Mouse (Mus musculus): ENCODE results near the gene A630076J17Rik.

The A630076J17Rik gene

GRCm38 (mm10) chr3:107229822-107230221 lies 592 bp upstream of the A630076J17Rik start:
- DNase-seq (ENCODE audit: low spot score): no peak

- no peak for DNase-seq (ENCODE audit: low spot score)
Observed at GRCm38 (mm10) chr3:107231202-107231601, 788 bp downstream of the A630076J17Rik start.

GRCm38 (mm10) chr3:107233351-107233813 lies 3.0 kb downstream of the A630076J17Rik start:
- peak; percentile 94 for DNase-seq (ENCODE audit: low spot score)

GRCm38 (mm10) chr3:107233945-107234344 lies 3.5 kb downstream of the A630076J17Rik start:
- no peak for DNase-seq (ENCODE audit: low spot score)

GRCm38 (mm10) chr3:107238051-107238450 lies 7.6 kb downstream of the A630076J17Rik start:
- peak; percentile 34 for DNase-seq (ENCODE audit: low spot score)

GRCm38 (mm10) chr3:107238471-107238980 lies 8.1 kb downstream of the A630076J17Rik start:
- no peak for DNase-seq (ENCODE audit: low spot score)

GRCm38 (mm10) chr3:107239607-107240006 lies 9.2 kb downstream of the A630076J17Rik start, which contains the start of gene Prok1:
Prok1 (minus strand) TSS chr3:107239707.
- DNase-seq (ENCODE audit: low spot score): no peak

GRCm38 (mm10) chr3:107241389-107242094 lies 11.1 kb downstream of the A630076J17Rik start:
- no peak for DNase-seq (ENCODE audit: low spot score)

GRCm38 (mm10) chr3:107246876-107247275 lies 16.5 kb downstream of the A630076J17Rik start:
- no peak for DNase-seq (ENCODE audit: low spot score)

- DNase-seq (ENCODE audit: low spot score): no peak
Observed at GRCm38 (mm10) chr3:107249042-107249441, 18.6 kb downstream of the A630076J17Rik start.

- DNase-seq (ENCODE audit: low spot score): no peak
Observed at GRCm38 (mm10) chr3:107250320-107250719, 19.9 kb downstream of the A630076J17Rik start.

- DNase-seq (ENCODE audit: low spot score): no peak
Observed at GRCm38 (mm10) chr3:107252035-107252434, 21.6 kb downstream of the A630076J17Rik start.

- DNase-seq (ENCODE audit: low spot score): no peak
Observed at GRCm38 (mm10) chr3:107253925-107254324, 23.5 kb downstream of the A630076J17Rik start.

- no peak for DNase-seq (ENCODE audit: low spot score)
Observed at GRCm38 (mm10) chr3:107255992-107256391, 25.6 kb downstream of the A630076J17Rik start.

GRCm38 (mm10) chr3:107256724-107257123 lies 26.3 kb downstream of the A630076J17Rik start:
- DNase-seq (ENCODE audit: low spot score): no peak

GRCm38 (mm10) chr3:107257924-107258323 lies 27.5 kb downstream of the A630076J17Rik start:
- DNase-seq (ENCODE audit: low spot score): no peak

- DNase-seq (ENCODE audit: low spot score): peak; percentile 32
Observed at GRCm38 (mm10) chr3:107260956-107261850, 30.8 kb downstream of the A630076J17Rik start.

- DNase-seq (ENCODE audit: low spot score): no peak
Observed at GRCm38 (mm10) chr3:107261851-107262165, 31.4 kb downstream of the A630076J17Rik start.

GRCm38 (mm10) chr3:107266814-107267345 lies 36.5 kb downstream of the A630076J17Rik start:
- no peak for DNase-seq (ENCODE audit: low spot score)

- no peak for DNase-seq (ENCODE audit: low spot score)
Observed at GRCm38 (mm10) chr3:107272433-107272832, 42.0 kb downstream of the A630076J17Rik start.

- DNase-seq (ENCODE audit: low spot score): peak; percentile 86
Observed at GRCm38 (mm10) chr3:107273820-107274219, 43.4 kb downstream of the A630076J17Rik start.

GRCm38 (mm10) chr3:107275351-107275750 lies 44.9 kb downstream of the A630076J17Rik start:
- DNase-seq (ENCODE audit: low spot score): no peak

Data from embryo, embryonic 10.5 days (tissue).